Mouse (Mus musculus) urinary bladder, postnatal 36 days (tissue): ENCODE measurements around the gene Deup1.
A peak's percentile ranks its signal among the peaks of the same experiment; 100 is the strongest.

Source experiments
- DNase-seq, 2 experiments: peaks; one replicate each; pipeline ENCODE4 v3.0.0; 2022; ENCODE audit warnings: low spot score in 2 of 2, mixed read lengths in 1 of 2

The Deup1 gene

DNA sequence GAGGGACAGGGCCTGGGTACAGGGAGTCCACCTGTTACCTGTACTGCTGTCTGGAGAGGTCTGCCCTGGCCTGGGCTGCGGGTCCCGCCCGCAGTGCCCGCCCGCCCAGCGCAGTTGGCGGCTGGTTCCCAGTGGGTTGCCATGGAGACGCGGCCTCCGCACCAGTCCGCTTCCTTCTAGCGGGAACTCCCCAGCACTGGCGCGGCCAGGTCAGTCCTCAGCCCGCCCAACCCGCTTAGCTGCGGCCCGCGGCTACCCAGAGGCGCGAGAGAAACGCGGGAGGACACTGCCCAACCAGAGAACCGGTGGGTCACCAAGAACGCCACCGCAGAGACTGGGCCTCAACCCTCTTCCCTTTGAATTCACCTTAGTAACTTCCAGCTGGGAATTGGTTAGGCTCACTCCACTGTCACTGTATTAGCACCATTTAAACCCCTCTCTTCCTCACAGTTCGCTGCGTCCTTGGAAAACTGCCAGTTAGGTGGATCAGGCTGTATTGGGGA is at the start of gene Deup1:
Deup1 (minus strand) TSS at position 149 of the 503 bp plus-strand sequence.
- DNase-seq = peak in 1 of 2 experiments; percentile 5

GRCm38 (mm10) chr9:15672251-15672650 is 44.5 kb upstream of the Deup1 start:
- no peak for DNase-seq

- peak; percentile 3 to 10 for DNase-seq
Measured at GRCm38 (mm10) chr9:15670002-15670527, 42.3 kb upstream of the Deup1 start.

GRCm38 (mm10) chr9:15669452-15669851 is 41.7 kb upstream of the Deup1 start:
- no peak for DNase-seq

DNA sequence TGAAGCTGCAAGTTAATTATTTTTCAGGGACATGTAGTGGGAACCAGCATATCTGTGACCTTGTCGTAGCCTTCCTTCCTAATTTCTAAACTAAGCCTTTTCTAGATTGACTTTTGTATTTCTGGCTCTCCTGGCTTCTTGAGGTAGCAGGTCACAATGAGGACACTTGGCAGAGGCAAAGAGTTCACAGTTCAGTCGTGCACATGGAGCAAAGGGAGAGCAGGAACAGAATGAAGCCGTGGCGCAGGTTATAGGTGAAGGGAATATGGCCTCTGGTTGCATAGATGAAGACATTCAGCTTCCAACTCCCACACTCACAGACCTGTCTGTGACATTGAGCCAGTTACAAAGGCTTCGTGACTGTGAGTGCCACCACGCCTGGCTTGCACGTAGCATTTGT is 36.9 kb upstream of the Deup1 start:
- DNase-seq = no peak

- no peak for DNase-seq
Measured at GRCm38 (mm10) chr9:15659069-15659468, 31.3 kb upstream of the Deup1 start.

- no peak for DNase-seq
Measured at GRCm38 (mm10) chr9:15658236-15658785, 30.6 kb upstream of the Deup1 start.

- no peak for DNase-seq
Measured at GRCm38 (mm10) chr9:15653036-15653435, 25.3 kb upstream of the Deup1 start.

- no peak for DNase-seq
Measured at GRCm38 (mm10) chr9:15649977-15650376, 22.2 kb upstream of the Deup1 start.

GRCm38 (mm10) chr9:15627384-15627783 is 349 bp downstream of the Deup1 start:
- DNase-seq = no peak

- DNase-seq = no peak
Measured at GRCm38 (mm10) chr9:15624739-15625138, 3.0 kb downstream of the Deup1 start.

- no peak for DNase-seq
Measured at GRCm38 (mm10) chr9:15619767-15620166, 8.0 kb downstream of the Deup1 start.

DNA sequence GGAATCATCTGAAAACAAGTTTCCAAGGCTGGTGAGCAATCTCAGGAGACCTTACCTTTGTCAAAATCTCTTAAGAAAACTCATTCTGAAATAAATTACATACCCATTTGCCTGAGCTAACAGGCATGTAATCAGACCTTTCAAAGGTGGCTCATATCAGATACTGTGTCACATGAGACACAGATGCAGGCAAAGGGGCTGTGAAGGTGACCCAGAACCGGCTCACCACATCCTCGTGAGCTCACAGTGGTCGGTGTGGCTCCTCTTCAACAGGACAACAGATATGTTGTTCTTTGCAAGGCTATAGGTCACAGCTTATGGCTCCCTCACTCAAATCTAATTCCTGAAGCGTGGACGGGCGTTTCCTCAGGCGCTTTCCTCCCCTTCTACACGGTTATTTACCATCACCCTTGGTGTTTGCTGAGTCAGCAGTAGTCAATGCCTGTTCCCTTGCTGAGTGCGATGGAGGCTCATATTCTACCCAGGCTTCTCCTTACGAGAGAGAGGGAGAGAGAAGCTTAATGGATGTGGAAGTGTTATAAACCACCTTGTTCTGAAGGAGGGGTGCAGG is 8.6 kb downstream of the Deup1 start:
- DNase-seq = no peak

- DNase-seq = no peak
Measured at GRCm38 (mm10) chr9:15617061-15617460, 10.7 kb downstream of the Deup1 start.

DNA sequence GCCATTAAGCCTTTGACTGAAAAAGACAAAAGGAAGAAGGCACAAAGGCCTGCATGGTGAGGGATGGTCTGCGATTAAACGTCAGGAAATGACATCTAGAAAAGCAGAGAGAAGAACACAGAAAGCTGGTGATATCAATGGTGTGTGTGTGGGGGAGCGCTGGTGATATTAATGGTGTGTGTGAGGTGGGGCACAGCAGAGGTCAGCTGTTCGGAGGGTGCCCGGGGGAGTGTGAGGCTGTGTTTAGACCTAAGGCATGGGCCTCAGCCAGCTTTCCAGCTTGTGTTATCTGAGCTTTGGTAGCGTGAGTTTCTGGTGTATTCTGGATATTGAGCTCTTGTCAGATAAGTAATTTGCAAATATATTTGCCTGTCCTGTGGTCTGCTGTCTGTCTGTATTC is 11.3 kb downstream of the Deup1 start:
- DNase-seq = no peak

DNA sequence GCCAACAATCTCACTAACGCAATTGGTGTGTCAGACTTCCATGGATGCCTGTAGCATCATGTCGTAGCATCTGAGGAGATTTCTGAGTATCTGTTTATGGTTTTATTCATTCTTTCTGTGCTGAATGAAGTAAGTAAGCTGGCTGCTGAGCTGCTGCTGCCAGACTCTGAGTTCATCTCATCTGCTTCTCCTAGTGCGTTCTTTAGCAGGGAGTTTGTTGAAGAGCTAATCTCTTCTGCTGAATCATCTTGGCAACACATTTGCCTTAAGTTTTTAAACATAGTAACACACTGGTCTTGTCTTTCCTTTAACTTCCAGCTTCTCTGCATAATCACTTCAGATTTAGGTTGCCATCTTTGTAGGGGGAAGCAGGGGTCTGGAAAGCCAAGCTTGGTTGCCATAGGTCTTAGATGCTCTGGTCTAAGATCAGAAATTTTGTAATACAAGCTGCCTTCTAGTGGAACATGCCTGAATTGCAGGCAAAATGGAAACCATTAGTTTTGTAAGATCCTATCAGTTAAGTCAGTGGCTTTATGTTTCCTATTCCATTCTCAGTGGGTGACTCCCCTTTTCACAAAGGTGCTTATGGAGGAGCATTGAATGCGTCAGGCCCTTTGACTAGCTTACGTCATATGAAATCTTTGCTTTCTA is 18.3 kb downstream of the Deup1 start:
- DNase-seq = no peak

GRCm38 (mm10) chr9:15607601-15608000 is 20.1 kb downstream of the Deup1 start:
- DNase-seq = no peak

DNA sequence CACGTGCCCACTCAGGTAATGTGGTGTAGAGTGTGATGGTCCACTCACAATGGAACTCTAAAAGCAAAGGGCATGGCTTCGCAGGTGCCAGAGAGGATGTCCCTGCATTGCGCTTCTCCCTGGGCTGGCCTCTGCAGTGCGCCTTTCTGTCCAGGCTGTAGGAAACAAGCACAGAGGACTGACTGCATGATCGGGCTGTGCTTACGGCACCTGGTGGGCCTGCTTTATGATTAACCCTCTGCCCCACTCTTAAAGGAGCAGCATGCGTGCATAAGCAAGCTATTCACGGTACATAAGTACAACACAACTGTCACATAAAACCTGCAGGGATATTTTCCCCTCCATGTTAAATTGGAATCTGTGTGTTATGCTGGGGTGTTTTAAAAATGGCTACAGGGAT is 24.6 kb downstream of the Deup1 start:
- DNase-seq = no peak

- DNase-seq = no peak
Measured at GRCm38 (mm10) chr9:15600859-15601540, 26.7 kb downstream of the Deup1 start.

- no peak for DNase-seq
Measured at GRCm38 (mm10) chr9:15600156-15600858, 27.4 kb downstream of the Deup1 start.

- no peak for DNase-seq
Measured at GRCm38 (mm10) chr9:15596598-15596997, 31.1 kb downstream of the Deup1 start.

DNA sequence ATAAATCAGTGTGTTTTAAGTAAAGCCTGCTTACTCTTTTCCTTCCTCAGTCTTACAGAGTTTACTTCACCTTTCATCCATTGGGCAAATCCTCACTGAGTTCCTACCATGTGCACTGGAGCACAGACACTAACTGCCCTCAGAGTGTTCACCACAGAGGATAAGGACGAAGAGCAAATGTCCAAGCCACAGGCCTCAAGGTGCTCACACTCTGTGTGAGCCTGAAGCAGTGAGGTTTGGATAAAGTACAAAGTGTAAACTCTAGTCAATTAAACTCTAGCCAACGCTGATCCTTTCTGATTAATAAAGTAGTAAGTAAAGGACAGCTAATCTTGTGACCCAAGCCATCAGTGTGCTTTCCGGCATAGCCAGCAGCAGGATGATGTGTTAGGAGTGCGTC is 33.6 kb downstream of the Deup1 start:
- no peak for DNase-seq
